Mouse (Mus musculus): ENCODE results near the gene Zbtb7b. TPM values are rescaled to one million over a fixed set of nuclear protein-coding genes. Genes with fewer than 3 reads are reported as not detected.

Zbtb7b gene
- total and polyA plus RNA-seq, 2 experiments from 2014 or later = 0.53 to 4.4 TPM

DNA sequence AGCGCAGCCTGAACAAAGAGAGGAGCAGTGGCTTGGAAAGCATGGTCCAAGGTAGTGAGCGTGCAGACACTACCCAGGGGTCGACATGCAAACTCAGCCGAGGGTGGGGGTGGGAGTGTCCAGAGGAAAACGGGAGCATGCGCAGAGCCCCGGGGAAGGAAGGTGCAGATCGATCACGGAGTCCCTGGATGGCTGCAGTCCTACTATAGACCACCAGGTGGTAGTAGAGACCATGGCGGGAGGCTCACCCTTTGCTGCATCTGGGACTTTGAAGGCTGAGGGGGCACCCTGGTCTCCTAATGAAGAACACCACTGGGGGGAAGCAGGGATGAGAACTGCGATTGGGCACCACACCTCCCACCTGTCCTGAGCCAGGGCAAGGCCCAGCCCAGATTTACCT lies 54.1 kb downstream of the Zbtb7b start:
- peak; percentile 39 for ATAC-seq (ENCODE audit: low FRiP score)
- Histone ChIP-seq H3K4me2 (ENCODE audit: low read depth, low read length, poor library complexity, severe bottlenecking) (peak overlapping the region; percentile 59), H3K4me3 (ENCODE audit: low read depth, low read length) (peak overlapping the region; percentile 32), H3K27ac (ENCODE audit: low read depth, low read length) (no peak overlapping the region), H3K9me3 (ENCODE audit: low read length) (no peaks in the 10 kb centered on the region), H3K9ac (replicated peaks; ENCODE audit: low read length, poor library complexity, severe bottlenecking) (peak overlapping the region; percentile 44), H3K27me3 (ENCODE audit: insufficient read depth, low read length) (no peaks in the 10 kb centered on the region), H3K4me1 (ENCODE audit: insufficient read depth, low read length) (0 out of 2 replicates have a peak, but pooled peaks cover 2% of the 10 kb centered on the region), H3K36me3 (ENCODE audit: insufficient read depth, low read length) (peaks cover 29% of the 10 kb centered on the region)
- DNase-seq (ENCODE audit: low spot score) = peak; percentile 79
- 5% methylated on average over 11 of the region's 11 CpGs for WGBS
- peak; percentile 99 for TF ChIP-seq CTCF (IDR thresholded peaks at IDR 0.05)

DNA sequence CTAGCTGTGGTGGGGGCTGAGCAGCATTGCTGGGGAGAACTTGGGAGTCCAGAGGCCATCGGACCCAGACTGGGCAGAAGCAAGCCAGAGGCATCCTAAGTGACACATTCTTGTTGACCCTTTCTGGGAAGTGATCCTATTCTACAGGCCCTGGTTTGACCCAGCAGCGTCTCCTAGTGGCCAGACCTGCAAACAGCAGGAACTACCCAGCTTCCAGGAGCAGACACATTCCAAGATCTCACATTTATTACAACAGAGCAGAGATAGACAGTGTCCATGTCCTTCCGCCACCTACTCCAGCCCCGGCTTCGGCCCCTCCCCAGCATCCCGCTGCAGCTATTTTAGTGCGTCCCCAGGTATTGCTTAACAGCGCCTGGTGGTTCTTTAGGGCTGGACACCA lies 55.2 kb downstream of the Zbtb7b start:
- 0 out of 2 replicates have a peak, but pooled peaks cover 2% of the 10 kb centered on the region for H3K4me1 ChIP-seq (ENCODE audit: insufficient read depth, low read length)
- no peak overlapping the region for H3K4me3 ChIP-seq (ENCODE audit: low read depth, low read length)
- ATAC-seq (ENCODE audit: low FRiP score) (no peak), DNase-seq (ENCODE audit: low spot score) (peak; percentile 55)
- H3K9me3 ChIP-seq (ENCODE audit: low read length) = no peaks in the 10 kb centered on the region
- H3K9ac ChIP-seq (replicated peaks; ENCODE audit: low read length, poor library complexity, severe bottlenecking) = no peak overlapping the region
- peak; percentile 83 for TF ChIP-seq CTCF (IDR thresholded peaks at IDR 0.05)
- no peak overlapping the region for H3K27ac ChIP-seq (ENCODE audit: low read depth, low read length)
- H3K4me2 ChIP-seq (ENCODE audit: low read depth, low read length, poor library complexity, severe bottlenecking) = no peak overlapping the region
- 32% methylated on average over 8 of the region's 8 CpGs for WGBS
- H3K27me3 ChIP-seq (ENCODE audit: insufficient read depth, low read length) = no peaks in the 10 kb centered on the region
- peaks cover 20% of the 10 kb centered on the region for H3K36me3 ChIP-seq (ENCODE audit: insufficient read depth, low read length)

DNA sequence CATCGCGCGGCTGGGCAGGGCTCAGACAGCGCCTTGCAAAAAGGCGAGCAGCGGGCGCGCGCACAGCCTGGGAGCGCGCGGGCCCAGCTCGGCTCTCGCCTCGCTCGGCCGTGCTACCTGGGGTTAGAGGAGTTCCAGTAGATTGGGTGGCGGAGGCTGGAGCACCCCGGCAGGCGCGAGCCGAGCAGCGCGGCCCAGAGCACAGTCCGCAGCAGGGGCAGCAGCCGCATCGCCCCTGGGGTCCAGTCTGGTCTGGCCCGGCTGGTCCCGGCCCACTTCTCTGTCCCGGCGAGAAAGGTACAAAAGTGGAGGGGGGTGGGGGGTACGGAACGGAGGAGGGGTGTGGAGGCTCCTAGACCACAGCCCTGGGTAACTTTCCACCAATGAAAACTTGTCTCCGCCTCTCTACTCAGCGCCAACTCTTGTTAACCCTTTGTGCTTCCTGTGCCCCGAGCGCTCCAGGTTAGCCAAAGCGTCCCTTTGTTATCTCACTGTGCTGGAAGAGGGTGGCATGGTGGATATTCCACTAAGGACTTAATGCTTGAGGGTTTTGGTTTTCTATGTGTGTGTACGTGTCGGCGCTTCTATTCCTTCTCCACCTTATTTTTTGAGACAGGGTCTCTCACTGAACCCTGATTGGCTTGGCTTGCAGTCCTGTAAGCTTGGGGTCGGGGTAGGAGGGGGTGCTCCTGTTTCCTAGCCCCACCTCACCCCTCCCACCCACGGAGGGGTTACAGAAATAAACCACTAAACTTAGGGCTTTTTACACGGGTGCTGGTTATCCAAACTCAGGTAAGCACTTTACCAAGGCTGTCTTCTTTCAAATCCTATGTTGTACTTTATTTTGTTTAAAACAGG lies 56.6 kb downstream of the Zbtb7b start, which contains the start of gene Efna4:
Efna4 (minus strand) TSS at position 308 of the 858 bp plus-strand sequence.
- Histone ChIP-seq H3K36me3 (ENCODE audit: insufficient read depth, low read length) (peaks cover 7% of the 10 kb centered on the region), H3K4me3 (ENCODE audit: low read depth, low read length) (peak within 1 kb of the TSS; percentile 80), H3K9ac (replicated peaks; ENCODE audit: low read length, poor library complexity, severe bottlenecking) (peak within 1 kb of the TSS; percentile 70), H3K27ac (ENCODE audit: low read depth, low read length) (no peak within 1 kb of the TSS), H3K4me2 (ENCODE audit: low read depth, low read length, poor library complexity, severe bottlenecking) (peak within 1 kb of the TSS; percentile 98), H3K27me3 (ENCODE audit: insufficient read depth, low read length) (no peaks in the 10 kb centered on the region), H3K4me1 (ENCODE audit: insufficient read depth, low read length) (peaks cover 2% of the 10 kb centered on the region; the same call in 1 of the 2 replicates), H3K9me3 (ENCODE audit: low read length) (no peaks in the 10 kb centered on the region)
- TF ChIP-seq CTCF (IDR thresholded peaks at IDR 0.05) = no peak
- peak; percentile 72 for DNase-seq (ENCODE audit: low spot score)
- ATAC-seq (ENCODE audit: low FRiP score) = peak; percentile 66
- under 1% methylated on average over 44 of the region's 44 CpGs for WGBS

DNA sequence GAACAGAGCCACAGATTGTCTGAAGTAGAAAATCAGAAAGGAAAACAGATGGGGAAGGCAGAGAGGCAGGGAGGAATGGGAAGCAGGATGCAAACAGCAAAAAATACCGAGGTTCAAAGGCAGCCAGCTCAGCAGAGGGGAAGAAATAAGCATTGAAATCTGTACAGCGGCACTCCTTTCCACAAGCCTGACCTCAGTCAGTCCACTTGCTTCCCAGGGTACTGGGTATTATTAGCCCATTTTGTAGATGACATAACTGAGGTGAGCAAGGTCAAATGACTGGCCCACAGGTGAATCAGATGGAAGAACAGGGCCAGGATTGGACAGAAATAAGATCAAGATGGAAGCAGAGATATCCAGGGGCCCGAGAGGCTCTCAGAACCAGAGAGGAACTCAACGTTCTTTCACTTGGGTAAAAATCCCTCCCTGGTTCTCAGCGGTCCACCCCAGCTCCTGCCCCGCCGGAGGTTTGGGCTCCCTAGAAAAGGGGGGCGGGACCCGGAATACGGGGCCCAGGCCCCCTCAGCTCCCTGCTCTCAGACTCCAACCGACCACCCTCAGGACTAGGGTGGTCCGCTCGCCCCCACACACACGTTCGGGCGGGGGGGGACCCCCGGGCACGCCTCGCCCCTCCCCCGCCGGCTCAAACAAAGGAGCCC lies 57.4 kb downstream of the Zbtb7b start:
- DNase-seq (ENCODE audit: low spot score) = no peak
- no peak for TF ChIP-seq CTCF (IDR thresholded peaks at IDR 0.05)
- H3K27me3 ChIP-seq (ENCODE audit: insufficient read depth, low read length) = no peaks in the 10 kb centered on the region
- ATAC-seq (ENCODE audit: low FRiP score) = no peak; the same call in 1 of the 2 replicates
- peak overlapping the region; percentile 80 for H3K4me3 ChIP-seq (ENCODE audit: low read depth, low read length)
- 2% methylated on average over 16 of the region's 21 CpGs for WGBS
- H3K9ac ChIP-seq (replicated peaks; ENCODE audit: low read length, poor library complexity, severe bottlenecking) = peak overlapping the region; percentile 70
- H3K4me2 ChIP-seq (ENCODE audit: low read depth, low read length, poor library complexity, severe bottlenecking) = peak overlapping the region; percentile 98
- H3K27ac ChIP-seq (ENCODE audit: low read depth, low read length) = no peak overlapping the region
- H3K4me1 ChIP-seq (ENCODE audit: insufficient read depth, low read length) = peaks cover 6% of the 10 kb centered on the region; the same call in 1 of the 2 replicates
- peaks cover 4% of the 10 kb centered on the region; the same call in 1 of the 2 replicates for H3K36me3 ChIP-seq (ENCODE audit: insufficient read depth, low read length)
- no peaks in the 10 kb centered on the region for H3K9me3 ChIP-seq (ENCODE audit: low read length)

DNA sequence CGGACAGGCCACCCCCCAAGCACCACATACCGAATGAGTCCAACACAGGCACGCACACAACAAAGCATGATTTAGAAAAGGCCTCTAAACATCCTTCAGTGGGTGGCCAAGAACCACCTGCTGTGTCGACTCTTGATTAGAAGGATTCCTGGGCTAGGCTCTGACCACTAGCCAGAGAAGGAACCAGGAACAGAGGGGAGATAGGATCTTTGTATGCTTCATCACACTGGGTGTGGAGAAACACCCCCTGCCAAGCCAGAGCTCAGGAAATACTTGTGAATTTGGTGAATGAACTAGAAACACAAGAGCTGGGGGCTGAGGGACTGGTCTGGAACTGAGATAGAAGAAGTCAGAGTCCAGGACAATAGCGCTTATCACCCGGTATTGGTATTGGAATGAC lies 58.0 kb downstream of the Zbtb7b start:
- no peak for TF ChIP-seq CTCF (IDR thresholded peaks at IDR 0.05)
- Histone ChIP-seq H3K4me1 (ENCODE audit: insufficient read depth, low read length) (peaks cover 7% of the 10 kb centered on the region; the same call in 1 of the 2 replicates), H3K4me2 (ENCODE audit: low read depth, low read length, poor library complexity, severe bottlenecking) (peak overlapping the region; percentile 98), H3K27me3 (ENCODE audit: insufficient read depth, low read length) (no peaks in the 10 kb centered on the region), H3K9ac (replicated peaks; ENCODE audit: low read length, poor library complexity, severe bottlenecking) (no peak overlapping the region), H3K9me3 (ENCODE audit: low read length) (no peaks in the 10 kb centered on the region), H3K27ac (ENCODE audit: low read depth, low read length) (no peak overlapping the region), H3K4me3 (ENCODE audit: low read depth, low read length) (peak overlapping the region; percentile 80; the same call in 1 of the 2 replicates), H3K36me3 (ENCODE audit: insufficient read depth, low read length) (peaks cover 2% of the 10 kb centered on the region; the same call in 1 of the 2 replicates)
- ATAC-seq (ENCODE audit: low FRiP score) (no peak), DNase-seq (ENCODE audit: low spot score) (no peak)
- 20% methylated on average over 6 of the region's 6 CpGs for WGBS
